Mouse (Mus musculus): ENCODE results near the gene Slc43a2.

Slc43a2 gene

DNA sequence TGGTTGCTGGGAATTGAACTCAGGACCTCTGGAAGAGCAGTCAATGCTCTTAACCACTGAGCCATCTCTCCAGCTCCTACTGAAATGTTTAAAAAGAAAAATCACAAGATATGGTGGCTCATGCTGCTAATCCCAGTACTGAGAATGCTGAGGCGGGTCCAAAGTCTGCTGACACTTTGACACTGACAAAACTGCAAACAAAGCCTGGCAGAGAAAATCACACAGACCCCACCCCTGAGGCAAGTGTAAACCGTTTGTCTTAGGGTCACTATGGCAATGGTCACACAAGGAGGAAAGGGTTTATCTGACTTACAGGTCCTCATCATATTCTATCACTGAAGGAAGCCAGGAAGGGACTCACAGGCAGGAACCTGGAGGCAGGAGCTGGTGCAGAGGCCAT is 84.1 kb downstream of the Slc43a2 start:
- DNase-seq, result no peak

DNA sequence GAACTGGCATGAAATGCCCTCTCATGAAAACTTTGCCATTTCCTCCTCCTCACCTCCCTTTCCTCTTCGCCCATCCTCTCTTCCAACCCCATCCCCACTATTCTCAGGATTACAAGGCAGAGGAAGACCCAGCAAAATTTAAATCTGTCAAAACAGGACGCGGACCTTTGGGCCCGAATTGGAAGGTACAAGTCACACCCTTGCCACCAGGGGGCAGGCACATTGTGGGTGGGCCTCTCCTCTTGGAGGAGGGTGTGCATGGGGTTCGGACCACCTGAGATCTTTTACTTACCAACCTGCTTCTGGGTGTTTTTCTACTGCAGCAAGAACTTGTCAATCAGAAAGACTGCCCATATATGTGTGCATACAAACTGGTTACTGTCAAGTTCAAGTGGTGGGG is 87.6 kb downstream of the Slc43a2 start:
- DNase-seq, result no peak

DNA sequence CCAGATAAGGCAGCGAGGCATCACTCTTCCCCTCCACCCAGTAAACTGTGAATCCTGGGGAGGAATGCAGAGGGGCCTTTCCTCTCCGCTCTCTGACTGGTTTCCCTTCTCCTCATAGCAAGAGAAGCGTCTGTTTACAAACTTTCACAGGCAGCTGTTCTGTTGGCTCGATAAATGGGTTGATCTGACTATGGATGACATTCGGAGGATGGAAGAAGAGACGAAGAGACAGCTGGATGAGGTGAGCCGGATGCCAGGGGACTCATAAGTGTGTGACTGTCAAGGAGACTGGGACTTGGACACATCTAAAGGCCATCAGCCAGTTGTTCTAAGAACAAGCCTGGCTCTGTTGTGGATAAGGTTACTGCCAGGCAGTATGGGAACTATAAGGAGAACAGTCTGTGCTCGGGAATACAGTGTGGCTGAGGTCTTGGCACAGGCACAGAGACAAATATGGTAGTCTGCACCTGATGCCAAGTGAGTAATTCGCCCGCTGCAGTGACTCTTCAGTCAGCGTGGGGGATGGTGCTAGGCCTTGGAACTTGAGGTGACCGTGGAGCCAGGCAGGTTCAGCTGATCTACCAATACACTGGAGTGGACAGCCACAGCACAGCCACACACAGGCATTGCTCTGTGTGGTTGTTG is 88.8 kb downstream of the Slc43a2 start:
- DNase-seq, result no peak

DNA sequence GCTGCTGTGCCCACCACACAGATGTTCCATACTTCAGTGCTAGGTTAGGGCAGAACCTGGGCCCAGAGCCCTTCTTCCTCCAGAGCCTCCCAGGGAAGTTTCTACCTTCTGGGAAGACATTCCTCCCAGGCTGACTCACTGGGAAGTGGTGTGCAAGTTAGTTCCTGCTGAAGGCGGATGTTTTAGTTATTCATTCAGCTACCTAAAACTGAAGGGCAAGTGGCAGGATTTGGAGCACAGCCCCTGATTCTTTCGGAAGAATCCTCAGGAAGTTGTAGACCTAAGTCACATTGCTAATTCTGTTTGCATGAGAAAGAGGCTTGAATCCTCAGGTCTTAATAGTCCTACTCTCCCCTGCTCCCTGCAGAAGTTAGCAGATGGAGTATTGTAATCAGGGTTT is 89.9 kb downstream of the Slc43a2 start:
- DNase-seq, result no peak

DNA sequence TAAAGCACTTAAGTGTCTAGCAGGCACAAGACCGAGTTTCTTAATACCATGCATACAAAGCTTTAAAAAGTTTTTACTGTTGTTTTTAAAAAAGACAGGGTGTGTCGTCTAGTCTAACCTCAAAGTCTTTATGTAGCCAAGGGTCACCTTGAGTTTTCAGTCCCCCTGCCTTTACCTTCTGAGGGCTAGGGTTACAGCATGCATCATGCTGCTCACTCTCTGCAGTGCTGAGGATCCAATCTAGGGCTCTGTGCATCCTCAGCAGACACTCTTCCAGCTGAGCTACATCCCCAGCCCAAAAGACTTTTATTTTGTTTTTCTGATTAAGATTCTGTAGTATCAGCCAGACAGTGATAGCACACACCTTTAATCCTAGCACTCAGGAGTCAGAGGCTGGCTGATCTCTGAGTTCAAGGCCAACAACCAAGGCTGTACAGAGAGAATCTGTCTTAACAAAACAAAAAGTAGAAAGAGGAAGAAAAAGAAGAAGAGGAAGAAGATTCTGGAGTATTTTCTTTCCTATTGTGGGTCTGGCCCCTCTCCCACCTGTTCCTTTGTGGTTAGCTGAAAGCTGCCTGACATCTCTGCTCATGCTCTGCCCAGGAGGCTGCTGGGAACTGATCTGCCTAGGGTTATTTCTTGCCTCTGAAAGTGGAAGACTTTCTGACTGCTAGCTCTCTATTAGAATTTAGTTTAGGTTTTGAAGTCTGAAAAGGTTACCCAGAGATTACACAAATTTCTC is 91.3 kb downstream of the Slc43a2 start:
- no peak for DNase-seq

DNA sequence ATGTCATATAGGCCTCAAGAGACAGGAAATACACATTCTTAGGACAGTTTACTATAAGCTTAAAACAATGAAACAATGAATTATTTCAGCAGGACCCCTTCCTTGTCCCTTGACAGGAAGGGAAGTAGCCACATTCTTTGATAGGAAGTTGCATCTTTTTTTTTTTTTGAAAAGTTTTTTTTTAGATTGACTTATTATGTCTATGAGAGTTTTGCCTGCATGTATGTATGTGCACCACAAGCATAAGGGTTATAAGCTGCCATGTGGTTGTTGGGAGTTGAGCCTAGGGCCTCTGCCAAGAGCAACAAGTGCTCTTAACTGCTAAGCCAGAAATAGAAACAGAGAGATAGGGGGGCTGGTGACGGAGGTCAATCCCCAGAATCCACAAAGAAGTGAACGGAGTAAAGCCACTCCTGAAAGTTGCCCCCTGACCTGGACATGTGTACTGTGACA is 92.6 kb downstream of the Slc43a2 start:
- no peak for DNase-seq

DNA sequence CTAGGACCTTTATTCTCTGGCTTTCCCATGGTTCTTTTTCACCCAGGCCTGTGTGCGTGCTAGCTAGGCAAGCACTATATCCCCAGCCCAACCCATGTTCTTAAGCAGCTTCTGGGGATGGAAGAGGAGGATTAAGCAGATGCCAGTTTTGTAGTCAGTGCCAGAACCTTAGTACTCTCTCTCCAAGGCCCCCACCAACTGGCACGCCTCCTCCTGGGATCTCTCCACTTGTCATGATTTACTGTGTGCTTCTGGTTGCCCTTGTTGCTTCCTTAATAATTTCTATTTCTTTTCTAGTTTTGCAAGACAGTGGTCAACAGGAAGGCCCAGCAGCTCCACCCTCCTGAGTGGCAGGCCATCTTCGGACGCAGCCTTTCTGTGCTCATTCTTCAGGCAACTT is 94.3 kb downstream of the Slc43a2 start:
- DNase-seq, result peak; percentile 25
